Mouse (Mus musculus) heart, embryonic 12.5 days (tissue): ENCODE measurements around the gene Gm42715. TPM values are rescaled to one million over a fixed set of nuclear protein-coding genes. Genes with fewer than 3 reads are reported as not detected.
A peak's percentile ranks its signal among the peaks of the same experiment; 100 is the strongest.

Experiments
- ATAC-seq: fragments of 200-750 bp; cut with Nextera tagmentation; 2 replicates; pipeline ENCODE4 v1.8.0; 2017; ENCODE audit warnings: moderate TSS enrichment, moderate library complexity; ENCODE audit not compliant: insufficient number of reproducible peaks, low FRiP score
- H3K27ac ChIP-seq: fragments of 300-500 bp; sonication (generic); 2 replicates; pipeline ENCODE4 v1.5.1; 2016; ENCODE audit warnings: mild to moderate bottlenecking, moderate library complexity; ENCODE audit not compliant: poor library complexity, severe bottlenecking
- H3K27me3 ChIP-seq: fragments of 300-500 bp; sonication (generic); replicated peaks from 2 replicates; pipeline ENCODE4 v1.6.1; 2016; ENCODE audit warnings: mild to moderate bottlenecking, moderate library complexity
- H3K36me3 ChIP-seq: fragments of 300-500 bp; sonication (generic); 2 replicates; pipeline ENCODE4 v1.6.1; 2016; ENCODE audit warnings: mild to moderate bottlenecking, moderate library complexity
- H3K4me1 ChIP-seq: fragments of 300-500 bp; sonication (generic); replicated peaks from 2 replicates; pipeline ENCODE4 v1.6.1; 2016; ENCODE audit warnings: mild to moderate bottlenecking
- H3K4me2 ChIP-seq: fragments of 300-500 bp; sonication (generic); 2 replicates; pipeline ENCODE4 v1.6.1; 2016; ENCODE audit warnings: mild to moderate bottlenecking, moderate library complexity
- H3K4me3 ChIP-seq: fragments of 300-500 bp; sonication (generic); 2 replicates; pipeline ENCODE4 v1.5.1; 2016; ENCODE audit warnings: mild to moderate bottlenecking
- H3K9ac ChIP-seq: fragments of 300-500 bp; sonication (generic); 2 replicates; pipeline ENCODE4 v1.6.1; 2016; ENCODE audit warnings: mild to moderate bottlenecking, moderate library complexity
- H3K9me3 ChIP-seq: fragments of 300-500 bp; sonication (generic); replicated peaks from 2 replicates; pipeline ENCODE4 v1.6.1; 2016; ENCODE audit warnings: mild to moderate bottlenecking, moderate library complexity
- WGBS: fragments of 180-500 bp; shearing (Covaris S2); methylation state at CpG from one replicate; pipeline ENCODE4 v1.1.7; 2016; 5-methylcytosine and 5-hydroxymethylcytosine counted together
- polyA plus RNA-seq: library from polyadenylated mRNA; unstranded; fragments of >200 nt; fragmentation: Nextera tagmentation; extraction: Ambion mirVana; gene quantifications from 2 replicates; pipeline ENCODE4 v1.2.1, GENCODE M21; 2016

Gm42715 gene
- polyA plus RNA-seq, 1 experiment from 2014 or later = 8.5 TPM

- H3K4me1 ChIP-seq = no peaks in the 10 kb centered on the region
- H3K27ac ChIP-seq = no peak overlapping the region
- no peaks in the 10 kb centered on the region for H3K9me3 ChIP-seq
- WGBS = 87% methylated on average over 10 of the region's 10 CpGs
- ATAC-seq = no peak
- H3K4me2 ChIP-seq = no peak overlapping the region
- peaks cover 82% of the 10 kb centered on the region for H3K36me3 ChIP-seq
- no peak overlapping the region for H3K4me3 ChIP-seq
- no peaks in the 10 kb centered on the region for H3K27me3 ChIP-seq
- no peak overlapping the region for H3K9ac ChIP-seq
Measured at GRCm38 (mm10) chr7:127604256-127604655, 84.9 kb downstream of the Gm42715 start.

GRCm38 (mm10) chr7:127607150-127607549 is 87.8 kb downstream of the Gm42715 start:
- WGBS = 73% methylated on average over 6 of the region's 6 CpGs
- H3K9me3 ChIP-seq = peaks cover 19% of the 10 kb centered on the region
- H3K27ac ChIP-seq = no peak overlapping the region
- H3K27me3 ChIP-seq = no peaks in the 10 kb centered on the region
- peaks cover 82% of the 10 kb centered on the region for H3K36me3 ChIP-seq
- no peak overlapping the region for H3K4me2 ChIP-seq
- no peak overlapping the region for H3K9ac ChIP-seq
- H3K4me3 ChIP-seq = no peak overlapping the region
- H3K4me1 ChIP-seq = no peaks in the 10 kb centered on the region
- ATAC-seq = no peak

- WGBS = 95% methylated on average over 29 of the region's 29 CpGs
- Histone ChIP-seq H3K9ac (no peak overlapping the region), H3K4me2 (no peak overlapping the region), H3K27me3 (no peaks in the 10 kb centered on the region), H3K27ac (no peak overlapping the region), H3K36me3 (peaks cover 71% of the 10 kb centered on the region), H3K4me1 (peaks cover 17% of the 10 kb centered on the region), H3K9me3 (peaks cover 24% of the 10 kb centered on the region), H3K4me3 (no peak overlapping the region)
- no peak for ATAC-seq
Measured at GRCm38 (mm10) chr7:127611011-127611410, 91.6 kb downstream of the Gm42715 start.

GRCm38 (mm10) chr7:127611561-127611960 is 92.2 kb downstream of the Gm42715 start:
- Histone ChIP-seq H3K9me3 (peaks cover 24% of the 10 kb centered on the region), H3K27ac (no peak overlapping the region), H3K4me1 (peaks cover 20% of the 10 kb centered on the region), H3K9ac (no peak overlapping the region), H3K36me3 (peaks cover 67% of the 10 kb centered on the region), H3K4me3 (no peak overlapping the region), H3K27me3 (no peaks in the 10 kb centered on the region), H3K4me2 (no peak overlapping the region)
- WGBS = 97% methylated on average over 26 of the region's 26 CpGs
- no peak for ATAC-seq

GRCm38 (mm10) chr7:127613501-127613900 is 94.1 kb downstream of the Gm42715 start:
- 83% methylated on average over 8 of the region's 8 CpGs for WGBS
- Histone ChIP-seq H3K9me3 (peaks cover 24% of the 10 kb centered on the region), H3K9ac (peak overlapping the region; percentile 99; the same call in 1 of the 2 replicates), H3K4me2 (peak overlapping the region; percentile 86), H3K4me1 (peaks cover 20% of the 10 kb centered on the region), H3K27me3 (no peaks in the 10 kb centered on the region), H3K27ac (no peak overlapping the region), H3K4me3 (peak overlapping the region; percentile 100), H3K36me3 (peaks cover 52% of the 10 kb centered on the region)
- no peak for ATAC-seq

- H3K4me3 ChIP-seq = peak overlapping the region; percentile 100
- peak overlapping the region; percentile 91 for H3K27ac ChIP-seq
- H3K4me1 ChIP-seq = peaks cover 20% of the 10 kb centered on the region
- H3K4me2 ChIP-seq = peak overlapping the region; percentile 86
- no peak for ATAC-seq
- peak overlapping the region; percentile 99 for H3K9ac ChIP-seq
- no peaks in the 10 kb centered on the region for H3K27me3 ChIP-seq
- H3K9me3 ChIP-seq = peaks cover 24% of the 10 kb centered on the region
- whole genome bisulfite sequencing = 30% methylated on average over 8 of the region's 8 CpGs
- H3K36me3 ChIP-seq = peaks cover 46% of the 10 kb centered on the region
Measured at GRCm38 (mm10) chr7:127614091-127614490, 94.7 kb downstream of the Gm42715 start.

- 1% methylated on average over 23 of the region's 44 CpGs for WGBS
- no peaks in the 10 kb centered on the region for H3K27me3 ChIP-seq
Measured at GRCm38 (mm10) chr7:127614511-127614890, 95.1 kb downstream of the Gm42715 start.

GRCm38 (mm10) chr7:127614891-127615843 is 95.8 kb downstream of the Gm42715 start, which contains the start of gene Zfp629:
TSS of gene Zfp629 (minus strand) at chr7:127615797.
- WGBS = under 1% methylated on average over 48 of the region's 50 CpGs
- peaks cover 35% of the 10 kb centered on the region for H3K36me3 ChIP-seq
- ATAC-seq = peak; percentile 83

More at GRCm38 (mm10) chr7:127614511-127614890, 95.1 kb downstream of the Gm42715 start:
- ATAC-seq = peak; percentile 65
- H3K4me1 ChIP-seq = peaks cover 20% of the 10 kb centered on the region
- H3K9ac ChIP-seq = peak overlapping the region; percentile 99
- H3K4me3 ChIP-seq = peak overlapping the region; percentile 100
- peaks cover 42% of the 10 kb centered on the region for H3K36me3 ChIP-seq
- H3K4me2 ChIP-seq = peak overlapping the region; percentile 86
- peaks cover 24% of the 10 kb centered on the region for H3K9me3 ChIP-seq
- peak overlapping the region; percentile 91 for H3K27ac ChIP-seq

GRCm38 (mm10) chr7:127616336-127616735 is 97.0 kb downstream of the Gm42715 start:
- H3K36me3 ChIP-seq = peaks cover 24% of the 10 kb centered on the region
- ATAC-seq = no peak
- H3K4me3 ChIP-seq = no peak overlapping the region
- 71% methylated on average over 1 of the region's 1 CpGs for WGBS
- H3K4me2 ChIP-seq = no peak overlapping the region
- peaks cover 20% of the 10 kb centered on the region for H3K4me1 ChIP-seq
- H3K27ac ChIP-seq = no peak overlapping the region
- peaks cover 13% of the 10 kb centered on the region for H3K9me3 ChIP-seq
- peak overlapping the region; percentile 31; the same call in 1 of the 2 replicates for H3K9ac ChIP-seq
- H3K27me3 ChIP-seq = no peaks in the 10 kb centered on the region

More at GRCm38 (mm10) chr7:127614891-127615843, 95.8 kb downstream of the Gm42715 start, which contains the start of gene Zfp629:
- Histone ChIP-seq H3K9me3 (peaks cover 24% of the 10 kb centered on the region), H3K9ac (peak within 1 kb of the TSS; percentile 99), H3K4me2 (peak within 1 kb of the TSS; percentile 86), H3K27me3 (no peaks in the 10 kb centered on the region), H3K27ac (peak within 1 kb of the TSS; percentile 91), H3K4me1 (peaks cover 20% of the 10 kb centered on the region), H3K4me3 (peak within 1 kb of the TSS; percentile 100)
